Comparison of ENCODE assay signal across 8 mouse cellular contexts in the genomic region with DNA sequence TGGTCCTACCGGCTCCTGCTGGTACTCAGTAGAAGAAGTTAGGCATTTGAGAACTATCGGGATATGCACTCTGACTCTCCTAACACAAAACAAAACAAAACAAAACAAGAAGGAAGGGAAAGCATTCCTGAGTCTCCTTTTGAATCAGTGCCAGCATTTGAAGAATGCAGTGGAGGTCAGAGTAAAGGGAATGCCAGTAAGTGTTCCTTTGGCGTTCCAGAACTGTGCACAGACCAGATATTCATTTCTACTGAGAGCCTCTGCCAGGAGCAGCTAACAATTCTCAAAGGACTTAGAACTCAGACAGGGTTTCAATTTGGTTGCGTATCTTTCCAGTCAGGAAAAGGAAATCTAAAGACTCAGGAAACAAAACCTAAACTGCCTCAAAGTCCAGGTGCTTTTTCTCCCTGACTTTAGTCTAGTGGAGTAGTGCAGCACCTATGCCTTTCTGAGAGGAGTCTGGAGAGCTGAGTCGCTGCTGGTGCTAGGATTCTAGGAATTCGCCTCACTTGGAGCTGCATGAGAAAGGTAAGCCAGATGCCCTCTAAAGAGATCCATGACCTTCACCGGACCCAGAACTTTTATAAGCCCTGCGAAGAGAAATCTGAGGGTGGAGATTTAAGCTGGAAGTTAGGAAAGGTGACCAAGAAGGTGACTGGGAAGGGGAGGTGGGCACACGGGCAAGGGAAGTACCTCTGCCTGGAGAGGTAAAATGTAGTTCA. TPM values are rescaled to one million over a fixed set of nuclear protein-coding genes. Genes with fewer than 3 reads are reported as not detected.
DNase-seq lines count a peak whose midpoint lies in the region; ATAC-seq and TF ChIP-seq lines count a peak whose summit lies in the region.

A gene (plus strand): TSS at position 117 of the 722 bp plus-strand sequence.

- H3K4me3 ChIP-seq in forebrain, embryonic 14.5 days (ENCODE audit: low read depth, low read length) = no peak within 1 kb of the TSS
- no peak within 1 kb of the TSS for H3K4me3 ChIP-seq in forebrain, embryonic 13.5 days
- no peak within 1 kb of the TSS for H3K4me3 ChIP-seq in bone marrow, adult 2 months (replicated peaks; ENCODE audit: control insufficient read depth, low read depth, low read length)
- 0 out of 2 replicates have a peak within 1 kb of the TSS, but pooled peaks have one; percentile 10 for H3K4me3 ChIP-seq in lung, embryonic 16.5 days (ENCODE audit: low read length)

- no peak for TF ChIP-seq CTCF in bone marrow, adult 2 months (IDR thresholded peaks at IDR 0.05; ENCODE audit: control insufficient read depth, insufficient read depth, low read length)

- TF ChIP-seq POLR2A in bone marrow, adult 2 months (IDR thresholded peaks at IDR 0.05; ENCODE audit: borderline replicate concordance, control insufficient read depth, low read depth, low read length) = no peak

- H3K36me3 ChIP-seq in forebrain, embryonic 14.5 days (ENCODE audit: control insufficient read depth, insufficient read depth, low read length) = no peaks in the 10 kb centered on the region
- peaks cover 4% of the 10 kb centered on the region for H3K36me3 ChIP-seq in forebrain, embryonic 13.5 days (ENCODE audit: poor library complexity, severe bottlenecking)
- H3K36me3 ChIP-seq in lung, embryonic 16.5 days (ENCODE audit: control insufficient read depth, insufficient read depth, low read length) = peaks cover 3% of the 10 kb centered on the region; the same call in 1 of the 2 replicates

- WGBS in forebrain, embryonic 14.5 days = 77% methylated on average over 9 of the region's 9 CpGs
- WGBS in forebrain, embryonic 13.5 days = 75% methylated on average over 9 of the region's 9 CpGs
- 79% methylated on average over 9 of the region's 9 CpGs for WGBS in bone marrow, adult 2 months
- WGBS in lung, embryonic 16.5 days = 43% methylated on average over 9 of the region's 9 CpGs

- H3K4me2 ChIP-seq in forebrain, embryonic 14.5 days (ENCODE audit: low read length) = no peak within 1 kb of the TSS
- H3K4me2 ChIP-seq in forebrain, embryonic 13.5 days = no peak within 1 kb of the TSS
- H3K4me2 ChIP-seq in lung, embryonic 16.5 days (ENCODE audit: low read depth, low read length) = no peak within 1 kb of the TSS

- no peaks in the 10 kb centered on the region for H3K27me3 ChIP-seq in forebrain, embryonic 14.5 days (replicated peaks; ENCODE audit: control insufficient read depth, insufficient read depth, low read length)
- no peaks in the 10 kb centered on the region for H3K27me3 ChIP-seq in forebrain, embryonic 13.5 days
- H3K27me3 ChIP-seq in lung, embryonic 16.5 days (ENCODE audit: control insufficient read depth, insufficient read depth, low read depth, low read length) = no peaks in the 10 kb centered on the region

- no peak for ATAC-seq in forebrain, embryonic 14.5 days
- ATAC-seq in forebrain, embryonic 13.5 days = no peak
- ATAC-seq in lung, embryonic 16.5 days (ENCODE audit: low read depth) = peak; percentile 65
- ATAC-seq in megakaryocyte-erythroid progenitor cell, adult 5-6 weeks (replicated peaks; ENCODE audit: low FRiP score, low TSS enrichment, poor library complexity, severe bottlenecking) = no peak

- H3K27ac ChIP-seq in forebrain, embryonic 14.5 days (ENCODE audit: low read depth, low read length) = no peak within 1 kb of the TSS
- no peak within 1 kb of the TSS for H3K27ac ChIP-seq in forebrain, embryonic 13.5 days
- peak within 1 kb of the TSS; percentile 26 for H3K27ac ChIP-seq in bone marrow, adult 2 months (ENCODE audit: control insufficient read depth, insufficient read depth, low read depth, low read length, poor library complexity)
- peak within 1 kb of the TSS; percentile 41 for H3K27ac ChIP-seq in lung, embryonic 16.5 days (ENCODE audit: low read length)

- no peak within 1 kb of the TSS for H3K9ac ChIP-seq in forebrain, embryonic 14.5 days (ENCODE audit: low read length)
- no peak within 1 kb of the TSS for H3K9ac ChIP-seq in forebrain, embryonic 13.5 days
- peak within 1 kb of the TSS; percentile 32; the same call in 1 of the 2 replicates for H3K9ac ChIP-seq in lung, embryonic 16.5 days (ENCODE audit: low read length)

- DNase-seq in forebrain, embryonic 14.5 days (ENCODE audit: low spot score) = peak; percentile 6
- DNase-seq in heart, postnatal 4 days = peak; percentile 36
- DNase-seq in cerebellum, postnatal 36 days = no peak
- no peak for DNase-seq in right cerebral cortex, postnatal 36 days (ENCODE audit: low spot score in 2 of 2)

- no peaks in the 10 kb centered on the region for H3K4me1 ChIP-seq in forebrain, embryonic 14.5 days (ENCODE audit: control insufficient read depth, insufficient read depth, low read length)
- no peaks in the 10 kb centered on the region for H3K4me1 ChIP-seq in forebrain, embryonic 13.5 days
- no peaks in the 10 kb centered on the region; the same call in 1 of the 2 replicates for H3K4me1 ChIP-seq in bone marrow, adult 2 months (ENCODE audit: control insufficient read depth, insufficient read depth, low read length)
- peaks cover 22% of the 10 kb centered on the region for H3K4me1 ChIP-seq in lung, embryonic 16.5 days (replicated peaks; ENCODE audit: control insufficient read depth, insufficient read depth, low read length)

- H3K9me3 ChIP-seq in forebrain, embryonic 14.5 days (replicated peaks; ENCODE audit: control insufficient read depth, low read length) = no peaks in the 10 kb centered on the region
- H3K9me3 ChIP-seq in forebrain, embryonic 13.5 days (replicated peaks) = no peaks in the 10 kb centered on the region
- H3K9me3 ChIP-seq in lung, embryonic 16.5 days (ENCODE audit: control insufficient read depth, low read length) = no peaks in the 10 kb centered on the region

RNA-seq across cellular contexts. Expression of the gene that starts here (rescaled TPM):
- 0.46 and 0.93 TPM in 2 replicates for polyA plus RNA-seq in forebrain, embryonic 14.5 days (2014; fragmentation: Nextera tagmentation; extraction: Ambion mirVana)
- polyA plus RNA-seq in forebrain, embryonic 13.5 days (2015; fragmentation: Nextera tagmentation; extraction: Ambion mirVana) = 0.14 and 0.40 TPM in 2 replicates
- 4.5 TPM in 1 of 2 replicates, not detected in the other for polyA plus RNA-seq in bone marrow, adult 2 months (2011; ENCODE audit: insufficient read depth, insufficient read length, low replicate concordance, missing spikeins)
- total RNA-seq in heart, postnatal 4 days (2021) = 10 to 100 TPM; 16.5 to 18.3 TPM
- polyA plus RNA-seq in lung, embryonic 16.5 days (2015; fragmentation: Nextera tagmentation; extraction: Ambion mirVana) = 2.9 and 3.0 TPM in 2 replicates
- 0.48 TPM in 1 of 2 replicates, not detected in the other for total RNA-seq in megakaryocyte-erythroid progenitor cell, adult 5-6 weeks (2014; fragmentation: Nextera tagmentation)
- total RNA-seq in megakaryocyte-erythroid progenitor cell, adult 5-6 weeks (2017) = 3.4 and 3.9 TPM in 2 replicates

Comparison
In these comparisons a context has a peak if more than half of its experiments do, and no peak if none do; other contexts are left out.
1. Peak in DNase-seq in forebrain, embryonic 14.5 days; RNA of the gene not detected or under 1 TPM.
2. H3K27ac ChIP-seq: peak in bone marrow, adult 2 months (single experiment) and lung, embryonic 16.5 days (single experiment); none in forebrain, embryonic 14.5 days (single experiment) and forebrain, embryonic 13.5 days (single experiment).